Mouse (Mus musculus) limb, embryonic 15.5 days (tissue): Measurements from ENCODE around the gene Tmprss11c. TPM values are rescaled to one million over a fixed set of nuclear protein-coding genes. Genes with fewer than 3 reads are reported as not detected.
A peak's percentile ranks its signal among the peaks of the same experiment; 100 is the strongest.
"Not testable (repeated sequence)": the region's sequence is repeated elsewhere in the genome, so short reads cannot be mapped to it uniquely, and the experiment has no call there.

Experiments used
- ATAC-seq: fragments of 200-750 bp; cut with Nextera tagmentation; 2 replicates; pipeline ENCODE4 v1.8.0; 2017; ENCODE audit warnings: low read depth, moderate TSS enrichment; ENCODE audit not compliant: insufficient number of reproducible peaks, low FRiP score, low TSS enrichment
- H3K27ac ChIP-seq: fragments of 300-500 bp; sonication (generic); 2 replicates; pipeline ENCODE4 v1.5.1; 2015; ENCODE audit warnings: moderate library complexity, mild to moderate bottlenecking, inconsistent platforms
- H3K27me3 ChIP-seq: fragments of 300-500 bp; sonication (generic); 2 replicates; pipeline ENCODE4 v1.6.1; 2015; ENCODE audit warnings: inconsistent platforms
- H3K36me3 ChIP-seq: fragments of 300-500 bp; sonication (generic); 2 replicates; pipeline ENCODE4 v1.6.1; 2015; ENCODE audit warnings: inconsistent platforms
- H3K4me1 ChIP-seq: fragments of 300-500 bp; sonication (generic); 2 replicates; pipeline ENCODE4 v1.6.1; 2015; ENCODE audit warnings: inconsistent platforms
- H3K4me2 ChIP-seq: fragments of 300-500 bp; sonication (generic); 2 replicates; pipeline ENCODE4 v1.6.1; 2015; ENCODE audit warnings: mild to moderate bottlenecking, inconsistent platforms
- H3K4me3 ChIP-seq: fragments of 300-500 bp; sonication (generic); 2 replicates; pipeline ENCODE4 v1.5.1; 2015; ENCODE audit warnings: mild to moderate bottlenecking, inconsistent platforms
- H3K9ac ChIP-seq: fragments of 300-500 bp; sonication (generic); 2 replicates; pipeline ENCODE4 v1.6.1; 2015; ENCODE audit warnings: inconsistent platforms
- H3K9me3 ChIP-seq: fragments of 300-500 bp; sonication (generic); 2 replicates; pipeline ENCODE4 v1.6.1; 2016; ENCODE audit warnings: inconsistent platforms
- WGBS: fragments of 180-500 bp; shearing (Covaris S2); methylation state at CpG from one replicate; pipeline ENCODE4 v1.1.7; 2015; 5-methylcytosine and 5-hydroxymethylcytosine counted together
- polyA plus RNA-seq: library from polyadenylated mRNA; unstranded; fragments of >200 nt; fragmentation: Nextera tagmentation; extraction: Ambion mirVana; gene quantifications from 2 replicates; pipeline ENCODE4 v1.2.1, GENCODE M21; 2015

Tmprss11c gene
- not detected in 2 replicates for polyA plus RNA-seq

DNA sequence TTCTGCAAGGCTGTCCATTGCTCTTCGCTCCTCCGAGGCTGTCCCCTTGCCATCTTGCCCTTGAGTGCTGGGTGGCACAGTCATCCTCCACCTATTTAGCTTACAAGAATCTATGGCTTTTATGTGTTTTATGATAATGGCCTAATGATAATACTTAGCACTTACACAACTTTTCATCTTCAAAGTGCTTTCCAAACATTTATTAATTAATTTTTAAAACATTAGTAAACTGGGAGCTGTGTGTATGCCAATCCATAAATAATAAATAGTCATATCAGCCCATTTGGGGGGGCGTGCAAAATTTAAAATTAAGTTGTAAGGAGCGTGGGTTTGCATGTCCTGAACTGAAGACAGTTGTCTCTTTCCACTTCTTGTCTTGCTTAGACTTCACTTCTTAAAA is at the start of gene Tmprss11c:
TSS of gene Tmprss11c (minus strand) at position 101 of the 400 bp plus-strand sequence.
- H3K4me3 ChIP-seq = no peak within 1 kb of the TSS
- 80% methylated on average over 4 of the region's 4 CpGs for WGBS
- ATAC-seq = no peak
- H3K4me1 ChIP-seq = no peaks in the 10 kb centered on the region
- no peaks in the 10 kb centered on the region for H3K27me3 ChIP-seq
- H3K36me3 ChIP-seq = no peaks in the 10 kb centered on the region
- H3K9me3 ChIP-seq = no peaks in the 10 kb centered on the region
- H3K27ac ChIP-seq = no peak within 1 kb of the TSS
- H3K4me2 ChIP-seq = no peak within 1 kb of the TSS
- no peak within 1 kb of the TSS for H3K9ac ChIP-seq

DNA sequence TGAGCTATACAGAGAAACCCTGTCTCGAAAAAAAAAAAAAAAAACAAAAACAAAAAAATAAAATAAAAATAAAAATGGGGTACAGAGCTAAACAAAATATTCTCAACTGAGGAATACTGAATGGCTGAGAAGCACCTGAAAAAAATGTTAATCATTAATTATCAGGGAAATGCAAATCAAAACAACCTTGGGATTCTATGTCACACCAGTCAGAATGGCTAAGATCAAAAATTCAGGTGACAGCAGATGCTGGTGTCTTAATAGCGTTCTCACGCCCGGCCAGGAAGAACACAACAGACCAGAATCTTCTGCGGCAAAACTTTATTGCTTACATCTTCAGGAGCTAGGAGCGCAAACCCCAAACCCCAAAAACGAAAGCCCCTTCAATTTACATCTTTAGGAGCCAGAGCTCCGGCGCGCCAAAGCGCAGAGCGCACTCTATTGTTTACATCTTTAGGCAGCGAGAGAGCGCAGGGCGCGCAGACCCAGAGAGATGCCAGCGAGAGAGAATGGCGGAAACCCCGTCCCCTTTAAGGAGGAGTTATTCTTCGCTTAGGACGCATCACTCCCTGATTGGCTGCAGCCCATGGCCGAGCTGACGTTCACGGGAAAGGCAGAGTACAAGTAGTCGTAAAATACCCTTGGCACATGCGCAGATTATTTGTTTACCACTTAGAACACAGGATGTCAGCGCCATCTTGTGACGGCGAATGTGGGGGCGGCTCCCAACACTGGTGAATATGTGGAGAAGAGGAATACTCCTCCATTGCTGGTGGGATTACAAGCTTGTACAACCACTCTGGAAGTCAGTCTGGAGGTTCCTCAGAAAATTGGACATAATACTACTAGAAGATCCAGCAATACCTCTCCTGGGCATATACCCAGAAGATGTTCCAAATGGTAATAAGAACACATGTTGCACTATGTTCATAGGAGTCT is 29.2 kb upstream of the Tmprss11c start:
- ATAC-seq, H3K9ac ChIP-seq: not testable (repeated sequence)
- 44% methylated on average over 30 of the region's 30 CpGs for WGBS

DNA sequence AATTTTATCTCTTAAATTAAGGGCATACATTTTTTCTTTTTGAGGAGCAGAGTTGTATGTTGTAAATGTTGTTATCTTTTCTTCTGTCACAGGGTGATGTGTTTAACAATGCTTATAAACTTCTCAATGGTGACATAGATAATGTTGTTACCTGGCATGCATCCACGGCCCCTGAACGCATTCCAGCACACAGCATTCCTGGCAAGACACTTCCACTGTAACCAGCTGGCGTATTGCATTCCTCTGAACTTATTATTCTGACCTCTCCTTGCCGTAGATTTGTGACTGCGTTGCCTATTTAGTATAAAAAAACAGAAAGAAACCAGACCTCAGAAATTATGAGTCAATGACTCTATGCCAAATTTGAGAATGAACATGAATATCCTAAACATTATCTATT is 17.0 kb upstream of the Tmprss11c start:
- WGBS = 51% methylated on average over 5 of the region's 5 CpGs
- ATAC-seq = no peak
- no peak overlapping the region for H3K4me2 ChIP-seq

More for the DNA sequence above, 29.2 kb upstream of the Tmprss11c start:
- not testable (repeated sequence) for H3K27ac ChIP-seq, H3K9me3 ChIP-seq, H3K27me3 ChIP-seq, H3K4me1 ChIP-seq, H3K36me3 ChIP-seq
- Histone ChIP-seq H3K4me3 (peak overlapping the region; percentile 32), H3K4me2 (peak overlapping the region; percentile 25; the same call in 1 of the 2 replicates)

DNA sequence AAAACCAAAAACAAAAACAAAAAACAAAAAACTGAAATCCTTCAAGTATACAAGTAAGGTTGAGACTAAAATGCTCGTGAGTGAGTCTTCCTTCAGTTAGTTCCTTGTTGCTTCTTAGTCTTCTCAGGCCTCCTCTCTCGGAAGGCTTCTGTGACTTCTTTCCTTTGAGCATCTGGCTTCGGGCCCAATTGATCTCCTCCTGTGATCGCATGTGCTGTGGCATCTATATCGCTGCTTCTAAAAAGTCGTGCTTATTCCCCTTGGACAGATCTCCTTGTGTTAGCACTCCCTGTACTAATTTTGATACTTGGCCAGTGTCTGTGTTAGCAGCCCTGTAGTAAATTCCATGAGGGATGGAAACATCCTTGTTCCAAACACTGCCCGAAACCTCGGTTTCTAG is 14.8 kb upstream of the Tmprss11c start:
- WGBS = 78% methylated on average over 8 of the region's 8 CpGs
- no peak overlapping the region for H3K4me2 ChIP-seq
- no peaks in the 10 kb centered on the region for H3K27me3 ChIP-seq
- H3K27ac ChIP-seq = no peak overlapping the region
- no peaks in the 10 kb centered on the region for H3K9me3 ChIP-seq
- no peak overlapping the region for H3K4me3 ChIP-seq
- no peak overlapping the region for H3K9ac ChIP-seq
- no peak for ATAC-seq
- no peaks in the 10 kb centered on the region for H3K36me3 ChIP-seq
- H3K4me1 ChIP-seq = no peaks in the 10 kb centered on the region

More for the DNA sequence above, 17.0 kb upstream of the Tmprss11c start:
- H3K4me1 ChIP-seq = no peaks in the 10 kb centered on the region
- H3K27ac ChIP-seq = no peak overlapping the region
- no peaks in the 10 kb centered on the region for H3K9me3 ChIP-seq
- no peaks in the 10 kb centered on the region for H3K27me3 ChIP-seq
- no peak overlapping the region for H3K9ac ChIP-seq
- H3K36me3 ChIP-seq = no peaks in the 10 kb centered on the region
- H3K4me3 ChIP-seq = no peak overlapping the region

DNA sequence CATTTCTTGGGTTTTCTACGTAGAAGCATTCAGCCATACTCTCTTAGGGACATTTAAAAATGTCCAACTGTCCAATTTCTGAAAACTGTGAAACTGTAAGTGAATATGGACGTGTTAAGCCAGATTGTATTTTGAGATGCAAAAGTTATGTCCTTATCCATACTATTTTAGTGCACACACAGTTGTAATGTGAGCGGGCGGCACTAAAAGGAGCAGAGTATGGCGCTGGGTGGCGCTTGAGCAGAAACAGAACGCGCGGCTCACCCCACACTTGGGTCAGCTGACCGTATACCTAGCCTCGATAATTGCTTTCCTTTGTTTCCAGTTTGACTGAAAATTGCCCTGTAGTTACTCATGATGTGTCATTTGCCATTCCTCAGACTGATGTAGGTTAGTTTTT is 42.5 kb downstream of the Tmprss11c start:
- H3K9me3 ChIP-seq = no peaks in the 10 kb centered on the region
- 89% methylated on average over 11 of the region's 11 CpGs for WGBS
- H3K36me3 ChIP-seq = no peaks in the 10 kb centered on the region
- no peak overlapping the region for H3K27ac ChIP-seq
- no peak overlapping the region for H3K4me2 ChIP-seq
- ATAC-seq = no peak
- no peaks in the 10 kb centered on the region for H3K4me1 ChIP-seq
- H3K27me3 ChIP-seq = no peaks in the 10 kb centered on the region
- H3K4me3 ChIP-seq = no peak overlapping the region
- no peak overlapping the region for H3K9ac ChIP-seq

DNA sequence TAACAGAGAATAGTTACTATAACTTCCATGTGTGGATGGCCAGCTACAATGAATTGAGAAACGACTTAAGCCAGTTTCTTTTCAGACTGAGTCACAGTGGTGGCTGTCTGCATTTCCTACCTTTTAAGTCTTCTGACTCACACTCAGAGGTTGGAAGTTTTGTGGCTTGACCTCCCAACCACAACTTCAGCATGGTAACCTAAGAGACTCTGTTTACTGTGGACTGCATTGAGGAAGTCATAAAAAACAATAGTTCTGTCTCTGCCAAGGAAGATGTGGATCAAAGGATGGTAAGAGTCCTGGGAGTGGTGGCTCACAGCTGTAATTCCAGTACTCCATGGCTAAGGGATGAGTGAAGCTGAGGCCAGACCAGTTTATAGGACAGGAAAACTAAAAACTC is 44.2 kb downstream of the Tmprss11c start:
- no peak overlapping the region for H3K27ac ChIP-seq
- no peak overlapping the region for H3K4me3 ChIP-seq
- H3K27me3 ChIP-seq = no peaks in the 10 kb centered on the region
- ATAC-seq = no peak
- no peak overlapping the region for H3K9ac ChIP-seq
- H3K36me3 ChIP-seq = no peaks in the 10 kb centered on the region
- H3K9me3 ChIP-seq = no peaks in the 10 kb centered on the region
- no peak overlapping the region for H3K4me2 ChIP-seq
- whole genome bisulfite sequencing = 46% methylated on average over 1 of the region's 1 CpGs
- H3K4me1 ChIP-seq = no peaks in the 10 kb centered on the region

DNA sequence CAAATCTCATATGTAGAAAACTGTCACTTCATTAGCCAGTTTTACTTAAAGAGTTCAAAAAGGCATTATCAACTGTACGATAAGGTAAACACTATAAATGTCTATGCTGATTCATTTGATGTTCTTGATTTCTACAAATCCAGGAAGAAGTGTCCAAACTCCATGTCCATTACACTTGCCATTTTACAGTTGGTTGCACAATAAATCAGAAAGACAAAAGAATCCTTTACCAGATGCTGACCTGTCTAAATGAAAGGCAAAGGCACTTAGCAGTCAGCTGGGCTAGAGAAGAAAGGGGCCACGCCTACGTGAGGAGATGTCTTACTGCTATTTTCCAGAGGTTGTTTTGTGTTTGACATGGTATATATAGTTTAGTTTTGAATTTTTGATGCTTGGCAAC is 44.8 kb downstream of the Tmprss11c start:
- Histone ChIP-seq H3K4me3 (no peak overlapping the region), H3K9me3 (no peaks in the 10 kb centered on the region), H3K27me3 (no peaks in the 10 kb centered on the region), H3K27ac (no peak overlapping the region), H3K36me3 (no peaks in the 10 kb centered on the region), H3K4me1 (no peaks in the 10 kb centered on the region), H3K4me2 (no peak overlapping the region), H3K9ac (no peak overlapping the region)
- WGBS = 83% methylated on average over 3 of the region's 3 CpGs
- no peak for ATAC-seq

DNA sequence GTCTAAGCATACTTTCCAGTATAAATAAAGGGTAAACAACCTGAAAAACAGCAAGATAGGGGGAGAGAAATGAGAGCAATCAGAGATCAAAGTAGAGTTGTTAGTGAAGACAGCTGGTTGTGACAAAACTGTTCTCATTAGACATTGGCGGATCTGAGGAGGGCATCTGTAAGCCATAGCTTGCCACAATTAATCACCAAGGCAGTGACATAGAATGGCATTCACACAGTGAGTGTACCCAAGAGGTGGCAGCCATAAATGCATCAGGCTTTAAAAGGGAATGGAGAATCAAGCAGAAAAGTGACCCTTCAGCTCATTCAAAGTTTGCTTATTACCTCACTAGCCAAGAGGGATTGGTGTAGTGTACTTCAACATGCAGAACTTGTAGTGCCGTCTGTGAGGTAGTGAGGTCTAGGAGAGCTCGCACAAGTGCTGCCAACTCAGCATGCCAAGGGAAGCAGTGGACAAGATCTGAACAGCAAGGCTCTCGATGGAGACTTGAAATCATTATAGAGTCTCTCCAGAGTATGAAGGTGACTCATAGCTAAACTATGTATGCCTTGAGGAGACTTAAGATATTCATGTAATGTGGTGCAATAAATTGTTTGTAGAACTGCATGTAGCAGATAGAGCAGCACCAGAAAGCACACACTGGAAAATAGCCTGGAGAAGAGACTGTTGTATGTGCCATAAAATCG is 61.8 kb downstream of the Tmprss11c start:
- H3K36me3 ChIP-seq = no peaks in the 10 kb centered on the region
- H3K4me2 ChIP-seq = no peak overlapping the region
- WGBS = 53% methylated on average over 5 of the region's 5 CpGs
- no peak overlapping the region for H3K9ac ChIP-seq
- no peak overlapping the region for H3K27ac ChIP-seq
- no peak overlapping the region for H3K4me3 ChIP-seq
- no peaks in the 10 kb centered on the region for H3K4me1 ChIP-seq
- ATAC-seq = no peak
- no peaks in the 10 kb centered on the region for H3K27me3 ChIP-seq
- H3K9me3 ChIP-seq = no peaks in the 10 kb centered on the region

DNA sequence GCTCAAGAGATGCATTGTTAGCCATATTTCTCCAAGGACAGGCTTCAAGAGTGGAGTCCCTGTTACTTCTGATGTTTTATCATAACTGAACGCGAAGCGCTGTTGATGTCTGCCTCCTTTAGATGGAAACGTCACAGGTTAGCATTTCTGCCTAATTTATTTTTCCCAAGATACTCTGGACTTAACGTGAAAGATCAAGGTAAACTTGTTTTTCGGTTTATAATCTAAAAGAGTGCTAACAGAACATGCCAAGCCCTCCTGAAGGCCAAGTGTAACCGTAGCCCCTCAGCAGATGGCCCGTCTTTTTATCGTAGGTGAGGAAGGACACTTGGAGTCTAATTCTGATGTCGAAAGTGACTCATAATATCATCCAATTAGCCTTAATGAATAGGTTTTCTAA is 91.3 kb downstream of the Tmprss11c start, which contains the start of gene Gnrhr:
TSS of gene Gnrhr (minus strand) at position 101 of the 400 bp plus-strand sequence.
- Histone ChIP-seq H3K4me2 (no peak within 1 kb of the TSS), H3K27me3 (no peaks in the 10 kb centered on the region), H3K36me3 (no peaks in the 10 kb centered on the region), H3K9ac (no peak within 1 kb of the TSS), H3K4me1 (no peaks in the 10 kb centered on the region), H3K27ac (no peak within 1 kb of the TSS), H3K4me3 (no peak within 1 kb of the TSS), H3K9me3 (no peaks in the 10 kb centered on the region)
- no peak for ATAC-seq
- WGBS = 85% methylated on average over 10 of the region's 10 CpGs

DNA sequence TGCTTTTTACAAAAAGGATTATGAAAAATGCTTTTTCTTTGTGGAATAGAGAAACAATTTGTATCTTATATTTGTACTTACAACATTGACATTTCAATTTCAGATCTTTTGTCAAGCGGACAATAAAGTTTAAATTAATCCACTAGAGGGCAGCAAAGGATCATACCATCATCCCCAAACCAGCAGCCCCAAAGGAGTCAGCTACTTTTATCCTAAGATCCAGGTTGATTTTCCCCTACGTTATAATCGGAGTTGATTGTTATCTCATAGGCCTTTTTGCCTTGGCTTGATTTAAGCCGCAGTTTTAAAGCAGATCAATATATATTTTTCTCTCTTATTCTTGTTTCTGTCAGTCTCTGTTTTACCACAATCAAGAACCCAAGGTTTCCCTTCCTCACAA is 97.8 kb downstream of the Tmprss11c start:
- Histone ChIP-seq H3K27ac (no peak overlapping the region), H3K27me3 (no peaks in the 10 kb centered on the region), H3K36me3 (no peaks in the 10 kb centered on the region), H3K4me2 (no peak overlapping the region), H3K9me3 (no peaks in the 10 kb centered on the region), H3K4me3 (no peak overlapping the region), H3K9ac (no peak overlapping the region), H3K4me1 (no peaks in the 10 kb centered on the region)
- 16% methylated on average over 4 of the region's 4 CpGs for WGBS
- ATAC-seq = no peak

DNA sequence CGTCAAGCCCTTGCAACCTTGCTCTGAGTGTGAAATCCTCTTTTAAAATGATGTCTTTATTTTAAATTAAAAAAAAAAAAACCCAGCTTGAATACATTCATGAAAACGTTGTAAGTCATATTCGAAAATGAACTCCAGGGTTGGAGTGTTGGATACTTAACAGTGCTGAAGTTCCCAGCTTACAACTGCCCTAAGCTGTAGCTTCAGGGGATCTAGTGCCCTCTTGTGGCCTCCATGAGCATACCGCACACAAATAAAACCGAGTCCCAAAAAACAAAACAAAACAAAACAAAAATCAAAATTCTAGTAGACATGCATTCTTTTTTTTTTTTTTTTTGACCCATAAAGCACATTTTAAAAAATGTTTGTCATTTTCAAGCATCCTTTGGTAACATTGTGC is 98.3 kb downstream of the Tmprss11c start:
- WGBS = 33% methylated on average over 5 of the region's 5 CpGs
- no peak overlapping the region for H3K27ac ChIP-seq
- H3K9me3 ChIP-seq = no peaks in the 10 kb centered on the region
- H3K27me3 ChIP-seq = no peaks in the 10 kb centered on the region
- no peaks in the 10 kb centered on the region for H3K36me3 ChIP-seq
- no peak overlapping the region for H3K4me2 ChIP-seq
- ATAC-seq = no peak
- H3K4me1 ChIP-seq = no peaks in the 10 kb centered on the region
- no peak overlapping the region for H3K9ac ChIP-seq
- no peak overlapping the region for H3K4me3 ChIP-seq

DNA sequence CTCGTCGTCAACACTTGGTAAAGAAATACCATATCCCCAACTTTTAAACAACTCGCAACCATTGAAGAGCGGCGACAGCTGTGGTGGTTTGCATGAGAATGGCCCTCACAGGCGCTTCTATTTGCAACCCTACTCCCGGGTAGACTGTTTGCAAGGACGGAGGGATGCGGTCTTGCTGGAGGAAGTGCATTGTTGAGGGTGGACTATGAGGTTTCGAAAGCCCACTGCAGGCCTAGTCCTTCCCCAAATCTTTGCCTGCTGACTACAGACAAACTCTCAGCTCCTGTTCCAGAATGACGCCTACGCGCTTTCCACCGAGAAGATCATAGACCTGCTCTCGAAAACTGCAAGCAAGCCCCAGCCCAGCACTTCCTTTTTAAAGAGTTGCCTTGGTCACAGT is 98.8 kb downstream of the Tmprss11c start:
- Histone ChIP-seq H3K9me3 (no peaks in the 10 kb centered on the region), H3K9ac (no peak overlapping the region), H3K27me3 (no peaks in the 10 kb centered on the region), H3K27ac (no peak overlapping the region), H3K4me3 (no peak overlapping the region), H3K36me3 (no peaks in the 10 kb centered on the region), H3K4me2 (no peak overlapping the region), H3K4me1 (no peaks in the 10 kb centered on the region)
- WGBS = 51% methylated on average over 15 of the region's 15 CpGs
- no peak for ATAC-seq
